Mouse (Mus musculus) heart, postnatal 0 days (tissue): ENCODE measurements around the gene Rpp21.
A peak's percentile ranks its signal among the peaks of the same experiment; 100 is the strongest.

Experiments used
- CTCF ChIP-seq: IDR thresholded peaks from 2 replicates; pipeline ENCODE4 v1.5.1; 2016; ENCODE audit warnings: antibody characterized with exemption, control low read depth, low read depth
- EP300 ChIP-seq: IDR thresholded peaks from 2 replicates; pipeline ENCODE4 v1.6.1; 2016; ENCODE audit warnings: antibody characterized with exemption, low read depth

- peak; percentile 3; the same call in 1 of the 2 replicates for TF ChIP-seq CTCF
- no peak for TF ChIP-seq EP300
These were observed 12.1 kb downstream of the Rpp21 start for GRCm38 (mm10) chr17:36245741-36246140.
